Mouse (Mus musculus) midbrain, embryonic 11.5 days (tissue): ENCODE data around the gene Itpk1. TPM values are rescaled to one million over a fixed set of nuclear protein-coding genes. Genes with fewer than 3 reads are reported as not detected.

Experiments
- ATAC-seq: fragments of 200-750 bp; cut with Nextera tagmentation; 2 replicates; pipeline ENCODE4 v1.8.0; 2017; ENCODE audit warnings: moderate TSS enrichment, moderate library complexity; ENCODE audit not compliant: low FRiP score
- DNase-seq: peaks from one replicate; pipeline ENCODE4 v3.0.0; 2015; ENCODE audit warnings: low spot score; ENCODE audit errors: missing footprints
- H3K27ac ChIP-seq: fragments of 300-500 bp; sonication (generic); 2 replicates; pipeline ENCODE4 v1.5.1; 2014; ENCODE audit warnings: low read depth, low read length
- H3K27me3 ChIP-seq: fragments of 300-500 bp; sonication (generic); 2 replicates; pipeline ENCODE4 v1.6.1; 2014; ENCODE audit warnings: mild to moderate bottlenecking, low read length, moderate library complexity, mixed read lengths; ENCODE audit not compliant: control insufficient read depth, insufficient read depth
- H3K36me3 ChIP-seq: fragments of 300-500 bp; sonication (generic); 2 replicates; pipeline ENCODE4 v1.6.1; 2014; ENCODE audit warnings: mild to moderate bottlenecking, low read length, moderate library complexity, mixed read lengths; ENCODE audit not compliant: control insufficient read depth, insufficient read depth
- H3K4me1 ChIP-seq: fragments of 300-500 bp; sonication (generic); 2 replicates; pipeline ENCODE4 v1.6.1; 2014; ENCODE audit warnings: low read length; ENCODE audit not compliant: control insufficient read depth, insufficient read depth
- H3K4me2 ChIP-seq: fragments of 300-500 bp; sonication (generic); 2 replicates; pipeline ENCODE4 v1.6.1; 2014; ENCODE audit warnings: mild to moderate bottlenecking, moderate library complexity
- H3K4me3 ChIP-seq: fragments of 300-500 bp; sonication (generic); 2 replicates; pipeline ENCODE4 v1.5.1; 2014; ENCODE audit warnings: low read depth, low read length
- H3K9ac ChIP-seq: fragments of 300-500 bp; sonication (generic); 2 replicates; pipeline ENCODE4 v1.6.1; 2014; ENCODE audit warnings: low read length
- H3K9me3 ChIP-seq: fragments of 300-500 bp; sonication (generic); 2 replicates; pipeline ENCODE4 v1.6.1; 2016; ENCODE audit warnings: low read length; ENCODE audit not compliant: control insufficient read depth
- WGBS: fragments of 180-500 bp; shearing (Covaris S2); extraction: QIAGEN DNeasy Blood & Tissue Kit; methylation state at CpG from one replicate; pipeline ENCODE4 v1.1.7; 2014; 5-methylcytosine and 5-hydroxymethylcytosine counted together
- polyA plus RNA-seq: library from polyadenylated mRNA; unstranded; fragments of >200 nt; fragmentation: Nextera tagmentation; extraction: Ambion mirVana; gene quantifications from 2 replicates; pipeline ENCODE4 v1.2.1, GENCODE M21; 2014

The Itpk1 gene
- polyA plus RNA-seq, 1 experiment from 2014 or later: 14.2 TPM

GRCm38 (mm10) chr12:102597466-102597865, 107.3 kb downstream of the Itpk1 start:
- no peak for ATAC-seq
- Histone ChIP-seq H3K4me1 (0 out of 2 replicates have a peak, but pooled peaks cover 7% of the 10 kb centered on the region), H3K36me3 (no peaks in the 10 kb centered on the region), H3K27ac (no peak overlapping the region), H3K4me2 (no peak overlapping the region), H3K4me3 (no peak overlapping the region), H3K9me3 (no peaks in the 10 kb centered on the region), H3K27me3 (no peaks in the 10 kb centered on the region), H3K9ac (no peak overlapping the region)
- WGBS: 79% methylated on average over 4 of the region's 4 CpGs
- no peak for DNase-seq

- H3K27ac ChIP-seq: no peak overlapping the region
- H3K9ac ChIP-seq: no peak overlapping the region
- H3K4me3 ChIP-seq: no peak overlapping the region
- no peaks in the 10 kb centered on the region for H3K27me3 ChIP-seq
- no peaks in the 10 kb centered on the region for H3K9me3 ChIP-seq
- no peak overlapping the region for H3K4me2 ChIP-seq
- ATAC-seq (no peak), DNase-seq (no peak)
- H3K36me3 ChIP-seq: no peaks in the 10 kb centered on the region
- 75% methylated on average over 7 of the region's 7 CpGs for WGBS
- 0 out of 2 replicates have a peak, but pooled peaks cover 2% of the 10 kb centered on the region for H3K4me1 ChIP-seq
These were observed 108.3 kb downstream of the Itpk1 start for GRCm38 (mm10) chr12:102596410-102596809.

GRCm38 (mm10) chr12:102594627-102595026, 110.1 kb downstream of the Itpk1 start:
- no peak overlapping the region for H3K4me2 ChIP-seq
- no peak overlapping the region for H3K27ac ChIP-seq
- H3K9ac ChIP-seq: no peak overlapping the region
- no peaks in the 10 kb centered on the region for H3K9me3 ChIP-seq
- H3K36me3 ChIP-seq: no peaks in the 10 kb centered on the region
- H3K27me3 ChIP-seq: no peaks in the 10 kb centered on the region
- no peak overlapping the region for H3K4me3 ChIP-seq
- no peaks in the 10 kb centered on the region for H3K4me1 ChIP-seq
- WGBS: 72% methylated on average over 9 of the region's 9 CpGs
- DNase-seq (no peak), ATAC-seq (peak; percentile 26; the same call in 1 of the 2 replicates)

- no peak overlapping the region for H3K27ac ChIP-seq
- H3K36me3 ChIP-seq: no peaks in the 10 kb centered on the region
- H3K9ac ChIP-seq: no peak overlapping the region
- H3K4me2 ChIP-seq: no peak overlapping the region
- no peaks in the 10 kb centered on the region for H3K9me3 ChIP-seq
- H3K4me1 ChIP-seq: no peaks in the 10 kb centered on the region
- H3K4me3 ChIP-seq: no peak overlapping the region
- no peaks in the 10 kb centered on the region for H3K27me3 ChIP-seq
- ATAC-seq: no peak
- DNase-seq: no peak
- 80% methylated on average over 9 of the region's 9 CpGs for WGBS
These were observed 111.0 kb downstream of the Itpk1 start for GRCm38 (mm10) chr12:102593699-102594098.

GRCm38 (mm10) chr12:102590711-102591360, 113.9 kb downstream of the Itpk1 start:
- Histone ChIP-seq H3K9ac (no peak overlapping the region), H3K27me3 (no peaks in the 10 kb centered on the region), H3K4me2 (no peak overlapping the region), H3K4me3 (no peak overlapping the region), H3K27ac (no peak overlapping the region), H3K36me3 (no peaks in the 10 kb centered on the region), H3K4me1 (no peaks in the 10 kb centered on the region), H3K9me3 (no peaks in the 10 kb centered on the region)
- ATAC-seq: no peak
- DNase-seq: no peak
- 94% methylated on average over 17 of the region's 17 CpGs for WGBS

GRCm38 (mm10) chr12:102587106-102587505, 117.6 kb downstream of the Itpk1 start:
- no peak for ATAC-seq
- H3K4me3 ChIP-seq: no peak overlapping the region
- WGBS: 89% methylated on average over 8 of the region's 8 CpGs
- H3K9me3 ChIP-seq: no peaks in the 10 kb centered on the region
- DNase-seq: no peak
- no peaks in the 10 kb centered on the region for H3K27me3 ChIP-seq
- H3K36me3 ChIP-seq: no peaks in the 10 kb centered on the region
- H3K27ac ChIP-seq: no peak overlapping the region
- no peak overlapping the region for H3K9ac ChIP-seq
- H3K4me2 ChIP-seq: no peak overlapping the region
- H3K4me1 ChIP-seq: no peaks in the 10 kb centered on the region

- H3K4me1 ChIP-seq: no peaks in the 10 kb centered on the region
- no peaks in the 10 kb centered on the region for H3K27me3 ChIP-seq
- ATAC-seq (no peak), DNase-seq (peak; percentile 41)
- H3K27ac ChIP-seq: no peak overlapping the region
- no peaks in the 10 kb centered on the region for H3K36me3 ChIP-seq
- no peaks in the 10 kb centered on the region for H3K9me3 ChIP-seq
- no peak overlapping the region for H3K9ac ChIP-seq
- WGBS: 86% methylated on average over 9 of the region's 9 CpGs
- H3K4me2 ChIP-seq: no peak overlapping the region
- no peak overlapping the region for H3K4me3 ChIP-seq
These were observed 118.3 kb downstream of the Itpk1 start for GRCm38 (mm10) chr12:102586286-102586881.

- Histone ChIP-seq H3K9me3 (no peaks in the 10 kb centered on the region), H3K27ac (no peak overlapping the region), H3K36me3 (no peaks in the 10 kb centered on the region), H3K9ac (no peak overlapping the region), H3K4me1 (no peaks in the 10 kb centered on the region), H3K4me3 (no peak overlapping the region), H3K27me3 (no peaks in the 10 kb centered on the region), H3K4me2 (no peak overlapping the region)
- DNase-seq: no peak
- 89% methylated on average over 3 of the region's 3 CpGs for WGBS
- ATAC-seq: no peak
These were observed 119.3 kb downstream of the Itpk1 start for GRCm38 (mm10) chr12:102585390-102585789.

- DNase-seq (no peak), ATAC-seq (no peak)
- H3K36me3 ChIP-seq: no peaks in the 10 kb centered on the region
- no peaks in the 10 kb centered on the region for H3K27me3 ChIP-seq
- H3K9ac ChIP-seq: no peak overlapping the region
- no peak overlapping the region for H3K4me3 ChIP-seq
- H3K27ac ChIP-seq: no peak overlapping the region
- no peaks in the 10 kb centered on the region for H3K4me1 ChIP-seq
- no peaks in the 10 kb centered on the region for H3K9me3 ChIP-seq
- no peak overlapping the region for H3K4me2 ChIP-seq
- WGBS: 85% methylated on average over 11 of the region's 11 CpGs
These were observed 122.3 kb downstream of the Itpk1 start for GRCm38 (mm10) chr12:102582441-102582840.
